Mouse (Mus musculus) embryonic facial prominence, embryonic 11.5 days (tissue): ENCODE results near the gene Frs2. TPM values are rescaled to one million over a fixed set of nuclear protein-coding genes. Genes with fewer than 3 reads are reported as not detected.
"Not testable (repeated sequence)": the region's sequence is repeated elsewhere in the genome, so short reads cannot be mapped to it uniquely, and the experiment has no call there.

ENCODE experiments used
- ATAC-seq: fragments of 200-750 bp; cut with Nextera tagmentation; replicated peaks from 2 replicates; pipeline ENCODE4 v1.8.0; 2017; ENCODE audit warnings: low read depth; ENCODE audit not compliant: insufficient number of reproducible peaks, low FRiP score, low TSS enrichment
- DNase-seq: peaks from one replicate; pipeline ENCODE4 v3.0.0-alpha.2; 2015; ENCODE audit warnings: low spot score
- H3K27ac ChIP-seq: fragments of 300-500 bp; sonication (generic); replicated peaks from 2 replicates; pipeline ENCODE4 v1.5.1; 2014; ENCODE audit warnings: mild to moderate bottlenecking, low read depth, low read length, control low read depth
- H3K27me3 ChIP-seq: fragments of 300-500 bp; sonication (generic); 2 replicates; pipeline ENCODE4 v1.6.1; 2014; ENCODE audit warnings: mild to moderate bottlenecking, low read length, moderate library complexity, mixed read lengths; ENCODE audit not compliant: control insufficient read depth, insufficient read depth
- H3K36me3 ChIP-seq: fragments of 300-500 bp; sonication (generic); replicated peaks from 2 replicates; pipeline ENCODE4 v1.6.1; 2014; ENCODE audit warnings: low read depth, mild to moderate bottlenecking, low read length, moderate library complexity, mixed read lengths; ENCODE audit not compliant: control insufficient read depth, insufficient read depth
- H3K4me1 ChIP-seq: fragments of 300-500 bp; sonication (generic); 2 replicates; pipeline ENCODE4 v1.6.1; 2014; ENCODE audit warnings: low read length, mixed read lengths; ENCODE audit not compliant: control insufficient read depth, insufficient read depth
- H3K4me2 ChIP-seq: fragments of 300-500 bp; sonication (generic); 2 replicates; pipeline ENCODE4 v1.6.1; 2014; ENCODE audit warnings: low read depth, mild to moderate bottlenecking, control low read depth, low read length, moderate library complexity
- H3K4me3 ChIP-seq: fragments of 300-500 bp; sonication (generic); 2 replicates; pipeline ENCODE4 v1.5.1; 2014; ENCODE audit warnings: low read depth, low read length, control low read depth
- H3K9ac ChIP-seq: fragments of 300-500 bp; sonication (generic); replicated peaks from 2 replicates; pipeline ENCODE4 v1.6.1; 2014; ENCODE audit warnings: mild to moderate bottlenecking, control low read depth, low read length
- H3K9me3 ChIP-seq: fragments of 300-500 bp; sonication (generic); replicated peaks from 2 replicates; pipeline ENCODE4 v1.6.1; 2016; ENCODE audit warnings: mild to moderate bottlenecking, low read length, inconsistent platforms, mixed read lengths; ENCODE audit not compliant: control insufficient read depth
- WGBS: fragments of 180-500 bp; shearing (Covaris S2); extraction: QIAGEN DNeasy Blood & Tissue Kit; methylation state at CpG from one replicate; pipeline ENCODE4 v1.1.7; 2014; 5-methylcytosine and 5-hydroxymethylcytosine counted together
- polyA plus RNA-seq: library from polyadenylated mRNA; unstranded; fragments of >200 nt; fragmentation: Nextera tagmentation; extraction: Ambion mirVana; gene quantifications from 2 replicates; pipeline ENCODE4 v1.2.1, GENCODE M21; 2014

Frs2 gene
- polyA plus RNA-seq, 1 experiment from 2014 or later, result 25.5 TPM

DNA sequence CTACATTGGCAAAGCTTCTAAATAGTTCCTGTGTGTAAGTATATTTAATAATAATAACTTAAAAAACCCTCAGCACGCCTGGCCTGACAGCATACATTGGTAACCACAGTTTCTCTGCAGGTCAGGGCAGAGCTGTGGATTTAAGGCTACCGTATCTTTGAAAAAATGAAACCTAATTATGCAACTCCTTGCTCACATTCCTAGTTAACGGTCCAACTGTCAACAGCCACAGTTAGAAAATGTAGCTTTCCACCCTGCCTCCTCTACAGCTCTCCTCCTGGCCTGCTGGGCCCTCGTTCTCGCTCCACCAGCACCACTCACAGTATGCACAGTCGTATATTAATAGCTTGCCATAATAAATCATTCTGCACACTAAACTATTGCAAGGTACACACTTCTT is 3.7 kb downstream of the Frs2 start:
- Histone ChIP-seq H3K9me3 (no peaks in the 10 kb centered on the region), H3K36me3 (no peaks in the 10 kb centered on the region), H3K4me1 (no peaks in the 10 kb centered on the region), H3K27ac (no peak overlapping the region), H3K27me3 (no peaks in the 10 kb centered on the region), H3K4me2 (no peak overlapping the region), H3K4me3 (no peak overlapping the region), H3K9ac (no peak overlapping the region)
- WGBS, result 82% methylated on average over 6 of the region's 6 CpGs
- ATAC-seq (no peak), DNase-seq (no peak)

GRCm38 (mm10) chr10:117144071-117144470 is 4.3 kb downstream of the Frs2 start:
- Histone ChIP-seq H3K9ac (no peak overlapping the region), H3K4me1 (no peaks in the 10 kb centered on the region), H3K9me3 (no peaks in the 10 kb centered on the region), H3K4me3 (no peak overlapping the region), H3K27ac (no peak overlapping the region), H3K36me3 (no peaks in the 10 kb centered on the region), H3K4me2 (no peak overlapping the region), H3K27me3 (no peaks in the 10 kb centered on the region)
- ATAC-seq (no peak), DNase-seq (no peak)
- 89% methylated on average over 4 of the region's 4 CpGs for WGBS

GRCm38 (mm10) chr10:117143311-117143710 is 5.0 kb downstream of the Frs2 start:
- H3K27me3 ChIP-seq, result no peaks in the 10 kb centered on the region
- H3K9me3 ChIP-seq, result no peaks in the 10 kb centered on the region
- no peak overlapping the region for H3K4me3 ChIP-seq
- H3K4me2 ChIP-seq, result no peak overlapping the region
- DNase-seq (no peak), ATAC-seq (no peak)
- H3K36me3 ChIP-seq, result no peaks in the 10 kb centered on the region
- no peak overlapping the region for H3K9ac ChIP-seq
- no peaks in the 10 kb centered on the region for H3K4me1 ChIP-seq
- WGBS, result 94% methylated on average over 2 of the region's 2 CpGs
- H3K27ac ChIP-seq, result no peak overlapping the region

GRCm38 (mm10) chr10:117141939-117142552 is 6.3 kb downstream of the Frs2 start:
- Histone ChIP-seq H3K4me2 (no peak overlapping the region), H3K27ac (no peak overlapping the region), H3K9me3 (no peaks in the 10 kb centered on the region), H3K4me1 (no peaks in the 10 kb centered on the region), H3K27me3 (no peaks in the 10 kb centered on the region), H3K9ac (no peak overlapping the region), H3K4me3 (no peak overlapping the region), H3K36me3 (no peaks in the 10 kb centered on the region)
- ATAC-seq (no peak), DNase-seq (no peak)
- 68% methylated on average over 7 of the region's 7 CpGs for WGBS

- H3K9ac ChIP-seq, H3K27ac ChIP-seq, H3K4me1 ChIP-seq, DNase-seq, ATAC-seq, H3K4me3 ChIP-seq, H3K27me3 ChIP-seq, H3K36me3 ChIP-seq, H3K9me3 ChIP-seq, H3K4me2 ChIP-seq: not testable (repeated sequence)
- WGBS, result 91% methylated on average over 5 of the region's 5 CpGs
These were observed 16.8 kb downstream of the Frs2 start for GRCm38 (mm10) chr10:117131506-117131905.

GRCm38 (mm10) chr10:117130037-117130436 is 18.3 kb downstream of the Frs2 start:
- WGBS, result 94% methylated on average over 6 of the region's 6 CpGs
- Histone ChIP-seq H3K9ac (no peak overlapping the region), H3K27me3 (no peaks in the 10 kb centered on the region), H3K4me3 (no peak overlapping the region), H3K27ac (no peak overlapping the region), H3K4me1 (no peaks in the 10 kb centered on the region), H3K4me2 (no peak overlapping the region), H3K36me3 (no peaks in the 10 kb centered on the region), H3K9me3 (no peaks in the 10 kb centered on the region)
- DNase-seq (no peak), ATAC-seq (no peak)

DNA sequence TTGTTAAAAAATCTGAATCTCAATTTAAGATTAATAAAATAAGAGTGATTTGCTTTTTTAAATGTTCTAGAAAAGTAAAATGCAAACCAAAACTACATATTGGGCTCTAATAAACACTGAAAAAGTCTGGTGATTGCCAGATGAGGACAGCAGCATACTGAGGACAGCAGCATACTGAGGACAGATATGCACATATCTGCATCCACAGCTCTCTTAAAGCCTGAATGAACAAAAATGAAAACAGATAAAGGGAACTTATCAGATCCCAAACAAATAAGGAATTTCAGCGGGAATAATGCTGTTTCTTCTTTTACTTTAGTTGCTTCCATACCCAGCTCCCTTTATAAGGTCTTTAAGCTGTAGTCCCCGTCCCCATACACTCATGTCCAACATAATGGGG is 19.6 kb downstream of the Frs2 start:
- DNase-seq, result no peak
- WGBS, result 87% methylated on average over 2 of the region's 2 CpGs

DNA sequence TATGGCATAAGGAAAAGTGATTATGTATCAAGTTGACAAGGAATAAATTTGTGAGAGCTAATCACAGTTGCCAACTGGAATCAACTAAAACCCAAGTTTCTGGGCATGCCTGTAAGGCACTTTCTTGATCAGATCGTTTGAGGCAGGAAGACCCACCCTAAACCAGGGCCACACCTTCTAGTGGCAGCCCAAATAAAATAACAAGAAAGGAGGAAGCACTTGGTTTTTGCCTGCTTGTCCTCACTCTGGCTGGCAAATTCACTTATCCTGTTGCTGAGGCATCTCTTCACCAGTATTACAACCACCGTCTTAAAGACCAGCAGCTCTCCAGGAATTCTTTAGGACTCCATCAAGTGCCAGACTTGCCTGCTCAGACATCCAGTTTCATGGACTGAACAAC is 20.9 kb downstream of the Frs2 start:
- Histone ChIP-seq H3K9me3 (no peaks in the 10 kb centered on the region), H3K9ac (no peak overlapping the region), H3K27ac (no peak overlapping the region), H3K4me3 (no peak overlapping the region), H3K4me1 (no peaks in the 10 kb centered on the region), H3K36me3 (no peaks in the 10 kb centered on the region), H3K4me2 (no peak overlapping the region), H3K27me3 (no peaks in the 10 kb centered on the region)
- 75% methylated on average over 2 of the region's 2 CpGs for WGBS
- no peak for DNase-seq
- ATAC-seq, result no peak

More for the DNA sequence above, 19.6 kb downstream of the Frs2 start:
- no peak for ATAC-seq
- H3K9ac ChIP-seq, result no peak overlapping the region
- no peaks in the 10 kb centered on the region for H3K9me3 ChIP-seq
- H3K27me3 ChIP-seq, result no peaks in the 10 kb centered on the region
- H3K36me3 ChIP-seq, result no peaks in the 10 kb centered on the region
- no peak overlapping the region for H3K27ac ChIP-seq
- H3K4me3 ChIP-seq, result no peak overlapping the region
- no peaks in the 10 kb centered on the region for H3K4me1 ChIP-seq
- H3K4me2 ChIP-seq, result no peak overlapping the region
